Mouse (Mus musculus): ENCODE data around the gene Selenoh.

GRCm38 (mm10) chr2:84646138-84646537 lies 24.4 kb downstream of the Selenoh start:
- no peak for TF ChIP-seq MAFK (IDR thresholded peaks at IDR 0.05; ENCODE audit: insufficient read depth, low read depth, low read length)
- TF ChIP-seq ZNF384 (IDR thresholded peaks at IDR 0.05; ENCODE audit: low read depth, low read length) = no peak
- TF ChIP-seq HCFC1 (IDR thresholded peaks at IDR 0.05; ENCODE audit: borderline replicate concordance, insufficient read depth, low read length) = no peak
- TF ChIP-seq CHD2 (IDR thresholded peaks at IDR 0.05; ENCODE audit: low read depth, low read length) = no peak
- no peak for TF ChIP-seq ZC3H11A (IDR thresholded peaks at IDR 0.05; ENCODE audit: borderline replicate concordance, low read depth, low read length)

All from ES-E14 (cell line).